Comparison of ENCODE assay signal across 9 mouse cellular contexts in genomic region chr7:45362801-45363200, GRCm38 (mm10). TPM values are rescaled to one million over a fixed set of nuclear protein-coding genes. Genes with fewer than 3 reads are reported as not detected.
DNase-seq lines count a peak whose midpoint lies in the region; ATAC-seq and TF ChIP-seq lines count a peak whose summit lies in the region.
"Had no signal": no experiment of that assay in that cellular context is flagged by ENCODE, and none has a peak within 500 bp of the region (broad histone marks: within the 10 kb centered on the region; RNA-seq: fewer than 3 reads in every experiment).

No protein-coding gene starts in this region.

- peaks cover 2% of the 10 kb centered on the region for H3K36me3 ChIP-seq in hindbrain, embryonic 10.5 days
- H3K36me3 ChIP-seq in hindbrain, embryonic 16.5 days (ENCODE audit: control insufficient read depth, insufficient read depth, low read length), result peaks cover 5% of the 10 kb centered on the region
- H3K36me3 ChIP-seq in ES-E14 (ENCODE audit: control insufficient read depth, insufficient read depth, low read length, poor library complexity, severe bottlenecking), result no peaks in the 10 kb centered on the region
- H3K36me3 ChIP-seq in neural tube, embryonic 14.5 days (ENCODE audit: control insufficient read depth, insufficient read depth, low read length), result peaks cover 8% of the 10 kb centered on the region; the same call in 1 of the 2 replicates

- H3K4me2 ChIP-seq in hindbrain, embryonic 16.5 days (ENCODE audit: low read length), result no peak overlapping the region
- H3K4me2 ChIP-seq in neural tube, embryonic 14.5 days (ENCODE audit: low read depth, low read length), result no peak overlapping the region

- peak; percentile 46 for DNase-seq in hindbrain, embryonic 10.5 days (ENCODE audit: low spot score)
- peak; percentile 95 for DNase-seq in ES-E14 (ENCODE audit: low read depth, low spot score)
- DNase-seq in embryo, embryonic 9.5 days (ENCODE audit: extremely low spot score), result peak; percentile 53
- DNase-seq in large intestine, adult 2 months (ENCODE audit: low read depth, low spot score), result peak; percentile 59
- DNase-seq in frontal cortex, postnatal 10 days (ENCODE audit: low spot score in 2 of 2), result no peak
- DNase-seq in heart, adult 8-10 months (ENCODE audit: low spot score), result no peak

- peaks cover 42% of the 10 kb centered on the region for H3K4me1 ChIP-seq in hindbrain, embryonic 10.5 days (replicated peaks)
- H3K4me1 ChIP-seq in hindbrain, embryonic 16.5 days (ENCODE audit: control insufficient read depth, insufficient read depth, low read depth, low read length), result peaks cover 29% of the 10 kb centered on the region
- H3K4me1 ChIP-seq in ES-E14 (ENCODE audit: control insufficient read depth in 2 of 2, insufficient read depth in 2 of 2, low read length in 2 of 2, poor library complexity in 1 of 2), result peaks cover 3 to 10% of the 10 kb centered on the region in 2 experiments; a peak in 3 of 4 replicates
- peaks cover 20% of the 10 kb centered on the region for H3K4me1 ChIP-seq in neural tube, embryonic 14.5 days (ENCODE audit: control insufficient read depth, insufficient read depth, low read length)

- in situ Hi-C loops in ES-E14 (cut with MboI; ENCODE audit: low sequenced_read_pairs in 2 of 2, unreplicated experiment in 2 of 2), result no loop called here

- H3K9me3 ChIP-seq in hindbrain, embryonic 10.5 days, result no peaks in the 10 kb centered on the region
- H3K9me3 ChIP-seq in hindbrain, embryonic 16.5 days (ENCODE audit: control insufficient read depth, low read length), result no peaks in the 10 kb centered on the region
- no peaks in the 10 kb centered on the region for H3K9me3 ChIP-seq in ES-E14 (ENCODE audit: control insufficient read depth, insufficient read depth, low read depth, low read length)
- no peaks in the 10 kb centered on the region for H3K9me3 ChIP-seq in neural tube, embryonic 14.5 days (ENCODE audit: control insufficient read depth, low read length)

- H3K9ac ChIP-seq in hindbrain, embryonic 16.5 days (ENCODE audit: low read depth, low read length), result no peak overlapping the region
- H3K9ac ChIP-seq in ES-E14 (ENCODE audit: insufficient read depth, low read depth, low read length, poor library complexity, severe bottlenecking), result no peak overlapping the region
- no peak overlapping the region for H3K9ac ChIP-seq in neural tube, embryonic 14.5 days (replicated peaks; ENCODE audit: low read depth, low read length)

- H3K27ac ChIP-seq in hindbrain, embryonic 10.5 days, result no peak overlapping the region
- H3K27ac ChIP-seq in hindbrain, embryonic 16.5 days (ENCODE audit: low read depth, low read length), result no peak overlapping the region
- H3K27ac ChIP-seq in ES-E14 (ENCODE audit: insufficient read depth, low read depth, low read length, poor library complexity, severe bottlenecking), result no peak overlapping the region
- no peak overlapping the region for H3K27ac ChIP-seq in neural tube, embryonic 14.5 days (ENCODE audit: low read depth, low read length)

- 4% methylated on average over 13 of the region's 13 CpGs for WGBS in hindbrain, embryonic 10.5 days
- 7% methylated on average over 13 of the region's 13 CpGs for WGBS in hindbrain, embryonic 16.5 days
- WGBS in large intestine, adult 2 months, result 3% methylated on average over 13 of the region's 13 CpGs
- 3% methylated on average over 13 of the region's 13 CpGs for WGBS in neural tube, embryonic 14.5 days

- H3K4me3 ChIP-seq in hindbrain, embryonic 10.5 days, result peak overlapping the region; percentile 64
- H3K4me3 ChIP-seq in hindbrain, embryonic 16.5 days (ENCODE audit: low read length), result no peak overlapping the region
- peak overlapping the region in 1 of 2 experiments; percentile 87; a peak in 1 of 4 replicates for H3K4me3 ChIP-seq in ES-E14 (ENCODE audit: insufficient read depth in 1 of 2, low read depth in 1 of 2, low read length in 2 of 2, poor library complexity in 1 of 2, severe bottlenecking in 1 of 2)
- peak overlapping the region; percentile 4; the same call in 1 of the 2 replicates for H3K4me3 ChIP-seq in neural tube, embryonic 14.5 days (ENCODE audit: low read depth, low read length)

- ATAC-seq in hindbrain, embryonic 16.5 days, result no peak
- no peak for ATAC-seq in neural tube, embryonic 14.5 days (ENCODE audit: low read depth)

- peaks cover 71% of the 10 kb centered on the region for H3K27me3 ChIP-seq in hindbrain, embryonic 10.5 days (ENCODE audit: insufficient read depth, poor library complexity, severe bottlenecking)
- no peaks in the 10 kb centered on the region for H3K27me3 ChIP-seq in hindbrain, embryonic 16.5 days (replicated peaks; ENCODE audit: control insufficient read depth, insufficient read depth, low read length)
- H3K27me3 ChIP-seq in neural tube, embryonic 14.5 days (ENCODE audit: control insufficient read depth, insufficient read depth, low read length), result no peaks in the 10 kb centered on the region

TF ChIP-seq in ES-E14, 5 proteins besides CTCF, POLR2A, EP300 and RAD21:
- TF ChIP-seq HCFC1 (IDR thresholded peaks at IDR 0.05; ENCODE audit: borderline replicate concordance, insufficient read depth, low read length), result no peak
- no peak for TF ChIP-seq ZNF384 (IDR thresholded peaks at IDR 0.05; ENCODE audit: low read depth, low read length)
- no peak for TF ChIP-seq CHD2 (IDR thresholded peaks at IDR 0.05; ENCODE audit: low read depth, low read length)
- TF ChIP-seq ZC3H11A (IDR thresholded peaks at IDR 0.05; ENCODE audit: borderline replicate concordance, low read depth, low read length), result no peak
- no peak for TF ChIP-seq MAFK (IDR thresholded peaks at IDR 0.05; ENCODE audit: insufficient read depth, low read depth, low read length)

RNA-seq across cellular contexts. Expression of gene Ppfia3, which starts 4.0 kb away (rescaled TPM):
- 8.4 and 12.9 TPM in 2 replicates for polyA plus RNA-seq in hindbrain, embryonic 10.5 days (2016; fragmentation: Nextera tagmentation; extraction: Ambion mirVana)
- polyA plus RNA-seq in hindbrain, embryonic 16.5 days (2015; fragmentation: Nextera tagmentation; extraction: Ambion mirVana), result 28.5 and 28.6 TPM in 2 replicates
- total RNA-seq in ES-E14 (2012; rRNA removed), result 6.9 and 12.6 TPM in 2 replicates
- 47.1 and 70.3 TPM in 2 replicates for polyA plus RNA-seq in large intestine, adult 2 months (2012; rRNA removed)
- 28.4 and 30.4 TPM in 2 replicates for polyA plus RNA-seq in neural tube, embryonic 14.5 days (2014; fragmentation: Nextera tagmentation; extraction: Ambion mirVana)
- under 1 TPM; 0.11 to 0.33 (median 0.20) TPM for total RNA-seq in heart, adult 8-10 months (2022)
- total RNA-seq: hematopoietic stem cell, adult 5-6 weeks had no signal

RNA-seq across cellular contexts. Expression of gene Lin7b, which starts 7.6 kb away (rescaled TPM):
- 0.89 and 1.5 TPM in 2 replicates for polyA plus RNA-seq in hindbrain, embryonic 10.5 days (2016; fragmentation: Nextera tagmentation; extraction: Ambion mirVana)
- 41.4 and 70.3 TPM in 2 replicates for polyA plus RNA-seq in hindbrain, embryonic 16.5 days (2015; fragmentation: Nextera tagmentation; extraction: Ambion mirVana)
- 5.6 and 11.3 TPM in 2 replicates for total RNA-seq in ES-E14 (2012; rRNA removed)
- 4.5 and 7.9 TPM in 2 replicates for polyA plus RNA-seq in large intestine, adult 2 months (2012; rRNA removed)
- polyA plus RNA-seq in neural tube, embryonic 14.5 days (2014; fragmentation: Nextera tagmentation; extraction: Ambion mirVana), result 24.9 and 49.4 TPM in 2 replicates
- total RNA-seq in heart, adult 8-10 months (2022), result 1 to 10 TPM; 1.0 to 1.5 (median 1.3) TPM

RNA-seq across cellular contexts. Expression of gene Hrc, which starts 27.7 kb away (rescaled TPM):
- 0.36 and 0.42 TPM in 2 replicates for polyA plus RNA-seq in hindbrain, embryonic 10.5 days (2016; fragmentation: Nextera tagmentation; extraction: Ambion mirVana)
- polyA plus RNA-seq in hindbrain, embryonic 16.5 days (2015; fragmentation: Nextera tagmentation; extraction: Ambion mirVana), result 0.28 and 0.72 TPM in 2 replicates
- total RNA-seq in ES-E14 (2012; rRNA removed), result 0.71 and 1.4 TPM in 2 replicates
- polyA plus RNA-seq in large intestine, adult 2 months (2012; rRNA removed), result 0.40 and 0.67 TPM in 2 replicates
- 0.13 and 0.52 TPM in 2 replicates for polyA plus RNA-seq in neural tube, embryonic 14.5 days (2014; fragmentation: Nextera tagmentation; extraction: Ambion mirVana)
- total RNA-seq in heart, adult 8-10 months (2022), result 1,000 to 10,000 TPM; 1,032 to 1,216 (median 1,081) TPM
- total RNA-seq: hematopoietic stem cell, adult 5-6 weeks had no signal

RNA-seq across cellular contexts. Expression of gene Trpm4, which starts 29.2 kb away (rescaled TPM):
- polyA plus RNA-seq in hindbrain, embryonic 10.5 days (2016; fragmentation: Nextera tagmentation; extraction: Ambion mirVana), result 10.5 and 12.5 TPM in 2 replicates
- 13.3 and 14.2 TPM in 2 replicates for polyA plus RNA-seq in hindbrain, embryonic 16.5 days (2015; fragmentation: Nextera tagmentation; extraction: Ambion mirVana)
- total RNA-seq in ES-E14 (2012; rRNA removed), result 26.5 and 48.5 TPM in 2 replicates
- polyA plus RNA-seq in large intestine, adult 2 months (2012; rRNA removed), result 182 and 185 TPM in 2 replicates
- 9.1 and 10.9 TPM in 2 replicates for polyA plus RNA-seq in neural tube, embryonic 14.5 days (2014; fragmentation: Nextera tagmentation; extraction: Ambion mirVana)
- total RNA-seq in heart, adult 8-10 months (2022), result 10 to 100 TPM; 23.8 to 36.3 (median 25.4) TPM

RNA-seq across cellular contexts. Expression of gene Snrnp70, which starts 32.7 kb away (rescaled TPM):
- polyA plus RNA-seq in hindbrain, embryonic 10.5 days (2016; fragmentation: Nextera tagmentation; extraction: Ambion mirVana), result 223 and 271 TPM in 2 replicates
- polyA plus RNA-seq in hindbrain, embryonic 16.5 days (2015; fragmentation: Nextera tagmentation; extraction: Ambion mirVana), result 144 and 161 TPM in 2 replicates
- 303 and 310 TPM in 2 replicates for total RNA-seq in ES-E14 (2012; rRNA removed)
- polyA plus RNA-seq in large intestine, adult 2 months (2012; rRNA removed), result 102 and 165 TPM in 2 replicates
- polyA plus RNA-seq in neural tube, embryonic 14.5 days (2014; fragmentation: Nextera tagmentation; extraction: Ambion mirVana), result 76.1 and 93.7 TPM in 2 replicates
- 100 to 1,000 TPM in 1 of 4 experiments, 10 to 100 TPM in 3; 68.3 to 107 (median 86.7) TPM for total RNA-seq in heart, adult 8-10 months (2022)

Comparison
In these comparisons a context has a peak if more than half of its experiments do, and no peak if none do; other contexts are left out.
1. DNase-seq: peak in hindbrain, embryonic 10.5 days (single experiment), ES-E14 (single experiment), embryo, embryonic 9.5 days (single experiment) and large intestine, adult 2 months (single experiment); none in frontal cortex, postnatal 10 days (0 of 2) and heart, adult 8-10 months (single experiment).